Mouse (Mus musculus): ENCODE results near the gene Lancl2. TPM values are rescaled to one million over a fixed set of nuclear protein-coding genes. Genes with fewer than 3 reads are reported as not detected.

Lancl2 gene
- polyA plus RNA-seq, 2 experiments, result 17.8 to 23.0 TPM

GRCm38 (mm10) chr6:57782658-57783057 is 80.3 kb downstream of the Lancl2 start:
- DNase-seq (ENCODE audit: low spot score) (no peak), ATAC-seq (ENCODE audit: low FRiP score, low read depth) (no peak)
- Histone ChIP-seq H3K27me3 (ENCODE audit: control insufficient read depth, insufficient read depth, low read length) (no peaks in the 10 kb centered on the region), H3K9ac (ENCODE audit: low read depth, low read length, severe bottlenecking) (no peak overlapping the region), H3K4me1 (ENCODE audit: control insufficient read depth, insufficient read depth, low read length) (no peaks in the 10 kb centered on the region), H3K4me2 (replicated peaks; ENCODE audit: low read depth, low read length, severe bottlenecking) (no peak overlapping the region), H3K9me3 (ENCODE audit: control insufficient read depth, low read length) (no peaks in the 10 kb centered on the region), H3K36me3 (ENCODE audit: control insufficient read depth, insufficient read depth, low read length) (peaks cover 4% of the 10 kb centered on the region; the same call in 1 of the 2 replicates), H3K27ac (replicated peaks; ENCODE audit: low read depth, low read length) (no peak overlapping the region), H3K4me3 (replicated peaks; ENCODE audit: low read length) (no peak overlapping the region)
- TF ChIP-seq POLR2A (IDR thresholded peaks at IDR 0.05; ENCODE audit: borderline replicate concordance, extremely low read depth, insufficient read depth, insufficient read length), result no peak
- 80% methylated on average over 1 of the region's 1 CpGs for WGBS

DNA sequence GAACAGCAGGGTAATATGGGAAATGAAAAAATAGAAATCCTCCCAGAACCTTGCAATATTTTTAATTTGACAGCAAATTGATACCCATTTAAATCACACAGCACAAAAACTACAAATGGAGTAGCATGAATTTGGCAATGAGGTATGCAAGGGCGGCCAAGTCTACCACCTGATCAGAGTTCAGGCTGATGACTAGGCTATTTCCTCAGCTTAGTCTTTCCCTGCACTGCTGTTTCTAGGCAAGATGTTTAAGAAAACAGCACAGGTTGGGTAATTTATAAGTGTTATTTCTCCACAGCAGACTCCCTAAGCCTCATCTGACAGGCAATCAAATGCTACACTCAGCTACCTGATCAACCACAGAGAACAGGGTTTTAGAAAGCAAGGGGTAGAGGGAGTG is 81.9 kb downstream of the Lancl2 start:
- no peak for DNase-seq (ENCODE audit: low spot score)
- Histone ChIP-seq H3K4me1 (ENCODE audit: control insufficient read depth, insufficient read depth, low read length) (no peaks in the 10 kb centered on the region), H3K4me2 (replicated peaks; ENCODE audit: low read depth, low read length, severe bottlenecking) (no peak overlapping the region), H3K27ac (replicated peaks; ENCODE audit: low read depth, low read length) (no peak overlapping the region), H3K9ac (ENCODE audit: low read depth, low read length, severe bottlenecking) (no peak overlapping the region), H3K36me3 (ENCODE audit: control insufficient read depth, insufficient read depth, low read length) (peaks cover 9% of the 10 kb centered on the region; the same call in 1 of the 2 replicates), H3K9me3 (ENCODE audit: control insufficient read depth, low read length) (no peaks in the 10 kb centered on the region), H3K4me3 (replicated peaks; ENCODE audit: low read length) (no peak overlapping the region), H3K27me3 (ENCODE audit: control insufficient read depth, insufficient read depth, low read length) (no peaks in the 10 kb centered on the region)
- no peak for ATAC-seq (ENCODE audit: low FRiP score, low read depth)
- TF ChIP-seq POLR2A (IDR thresholded peaks at IDR 0.05; ENCODE audit: borderline replicate concordance, extremely low read depth, insufficient read depth, insufficient read length), result no peak
- WGBS, result 93% methylated on average over 1 of the region's 1 CpGs

DNA sequence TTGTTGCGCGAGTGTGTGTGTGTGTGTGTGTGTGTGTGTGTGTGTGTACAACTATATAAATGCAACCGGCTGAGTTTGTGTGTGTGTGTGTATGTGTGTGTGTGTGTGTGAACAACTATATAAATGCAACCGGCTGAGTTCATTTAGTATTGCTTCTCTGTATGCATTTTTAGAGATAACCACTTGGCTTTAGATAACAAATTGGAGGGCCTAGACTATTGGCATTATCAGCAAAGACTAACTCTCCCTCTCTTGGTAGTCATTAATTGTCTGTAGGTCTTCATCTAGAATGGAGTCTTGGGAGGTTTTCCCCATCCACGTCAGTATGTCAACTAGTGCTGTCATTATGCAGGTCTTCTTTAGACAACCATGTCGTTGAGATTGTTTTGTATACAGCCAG is 85.0 kb downstream of the Lancl2 start:
- no peaks in the 10 kb centered on the region for H3K4me1 ChIP-seq (ENCODE audit: control insufficient read depth, insufficient read depth, low read length)
- H3K4me3 ChIP-seq (replicated peaks; ENCODE audit: low read length), result no peak overlapping the region
- H3K36me3 ChIP-seq (ENCODE audit: control insufficient read depth, insufficient read depth, low read length), result peaks cover 9% of the 10 kb centered on the region; the same call in 1 of the 2 replicates
- WGBS, result 91% methylated on average over 6 of the region's 6 CpGs
- H3K9me3 ChIP-seq (ENCODE audit: control insufficient read depth, low read length), result no peaks in the 10 kb centered on the region
- H3K27me3 ChIP-seq (ENCODE audit: control insufficient read depth, insufficient read depth, low read length), result no peaks in the 10 kb centered on the region
- no peak for ATAC-seq (ENCODE audit: low FRiP score, low read depth)
- TF ChIP-seq POLR2A (IDR thresholded peaks at IDR 0.05; ENCODE audit: borderline replicate concordance, extremely low read depth, insufficient read depth, insufficient read length), result no peak
- H3K9ac ChIP-seq (ENCODE audit: low read depth, low read length, severe bottlenecking), result no peak overlapping the region
- no peak overlapping the region for H3K4me2 ChIP-seq (replicated peaks; ENCODE audit: low read depth, low read length, severe bottlenecking)
- no peak for DNase-seq (ENCODE audit: low spot score)
- H3K27ac ChIP-seq (replicated peaks; ENCODE audit: low read depth, low read length), result no peak overlapping the region

Other genes starting within 250 kb of the Lancl2 start
- gene Ppm1k, start 167.1 kb upstream of the Lancl2 start, polyA plus RNA-seq (2012; rRNA removed), result 4.0 and 4.2 TPM in 2 replicates
- 3.4 and 4.7 TPM in 2 replicates for gene Ppm1k, start 167.1 kb upstream of the Lancl2 start, polyA plus RNA-seq (2014; fragmentation: Nextera tagmentation; extraction: Ambion mirVana)
- 1.7 and 3.4 TPM in 2 replicates for gene Herc6, start 121.5 kb upstream of the Lancl2 start, polyA plus RNA-seq (2012; rRNA removed)
- 1.4 and 2.2 TPM in 2 replicates for gene Herc6, start 121.5 kb upstream of the Lancl2 start, polyA plus RNA-seq (2014; fragmentation: Nextera tagmentation; extraction: Ambion mirVana)
- 9.9 and 11.7 TPM in 2 replicates for gene Pyurf, start 10.5 kb upstream of the Lancl2 start, polyA plus RNA-seq (2012; rRNA removed)
- 14.6 and 14.7 TPM in 2 replicates for gene Pyurf, start 10.5 kb upstream of the Lancl2 start, polyA plus RNA-seq (2014; fragmentation: Nextera tagmentation; extraction: Ambion mirVana)
- 46.2 and 46.3 TPM in 2 replicates for gene Vopp1, start 122.6 kb downstream of the Lancl2 start, polyA plus RNA-seq (2012; rRNA removed)
- 27.5 and 31.9 TPM in 2 replicates for gene Vopp1, start 122.6 kb downstream of the Lancl2 start, polyA plus RNA-seq (2014; fragmentation: Nextera tagmentation; extraction: Ambion mirVana)
- gene Vmn1r21, start 147.8 kb downstream of the Lancl2 start, polyA plus RNA-seq (2012; rRNA removed), result not detected in 2 replicates
- gene Vmn1r21, start 147.8 kb downstream of the Lancl2 start, polyA plus RNA-seq (2014; fragmentation: Nextera tagmentation; extraction: Ambion mirVana), result not detected in 2 replicates
- not detected in 2 replicates for gene Vmn1r22, start 205.5 kb downstream of the Lancl2 start, polyA plus RNA-seq (2012; rRNA removed)
- not detected in 2 replicates for gene Vmn1r22, start 205.5 kb downstream of the Lancl2 start, polyA plus RNA-seq (2014; fragmentation: Nextera tagmentation; extraction: Ambion mirVana)
- gene Vmn1r23, start 224.3 kb downstream of the Lancl2 start, polyA plus RNA-seq (2012; rRNA removed), result not detected in 2 replicates
- gene Vmn1r23, start 224.3 kb downstream of the Lancl2 start, polyA plus RNA-seq (2014; fragmentation: Nextera tagmentation; extraction: Ambion mirVana), result not detected in 2 replicates

Measured in limb, embryonic 14.5 days (tissue).